Mouse (Mus musculus): ENCODE results near the gene Abtb1. TPM values are rescaled to one million over a fixed set of nuclear protein-coding genes. Genes with fewer than 3 reads are reported as not detected.

Gene Abtb1
- 32.0 and 32.3 TPM in 2 replicates for polyA plus RNA-seq (2015; fragmentation: Nextera tagmentation; extraction: Ambion mirVana)

- under 1% methylated on average over 58 of the region's 72 CpGs for WGBS
Measured at GRCm38 (mm10) chr6:88841781-88842689, at the start of gene Abtb1. Gene Abtb1, minus strand, starts transcription at chr6:88841984.

GRCm38 (mm10) chr6:88890832-88891231 lies 49.0 kb upstream of the Abtb1 start:
- peaks cover 99% of the 10 kb centered on the region for H3K36me3 ChIP-seq (ENCODE audit: poor library complexity, severe bottlenecking)
- ATAC-seq: no peak
- no peak overlapping the region for H3K27ac ChIP-seq
- H3K9me3 ChIP-seq (replicated peaks): no peaks in the 10 kb centered on the region
- no peak overlapping the region for H3K9ac ChIP-seq
- H3K27me3 ChIP-seq: no peaks in the 10 kb centered on the region
- H3K4me1 ChIP-seq: peaks cover 7% of the 10 kb centered on the region; the same call in 1 of the 2 replicates
- 85% methylated on average over 7 of the region's 7 CpGs for WGBS
- no peak overlapping the region for H3K4me3 ChIP-seq
- H3K4me2 ChIP-seq: no peak overlapping the region

More at GRCm38 (mm10) chr6:88841781-88842689, at the start of gene Abtb1:
- peak within 1 kb of the TSS; percentile 80 for H3K27ac ChIP-seq
- ATAC-seq: peak; percentile 94
- H3K9ac ChIP-seq: peak within 1 kb of the TSS; percentile 79
- no peaks in the 10 kb centered on the region for H3K9me3 ChIP-seq (replicated peaks)
- H3K36me3 ChIP-seq (ENCODE audit: poor library complexity, severe bottlenecking): peaks cover 65% of the 10 kb centered on the region
- peak within 1 kb of the TSS; percentile 70 for H3K4me3 ChIP-seq
- peaks cover 27% of the 10 kb centered on the region for H3K4me1 ChIP-seq
- H3K4me2 ChIP-seq: peak within 1 kb of the TSS; percentile 89
- no peaks in the 10 kb centered on the region for H3K27me3 ChIP-seq

GRCm38 (mm10) chr6:88889410-88890042 lies 47.7 kb upstream of the Abtb1 start:
- no peak overlapping the region for H3K4me2 ChIP-seq
- H3K36me3 ChIP-seq (ENCODE audit: poor library complexity, severe bottlenecking): peaks cover 99% of the 10 kb centered on the region
- no peaks in the 10 kb centered on the region for H3K9me3 ChIP-seq (replicated peaks)
- no peak overlapping the region for H3K9ac ChIP-seq
- no peak overlapping the region for H3K4me3 ChIP-seq
- no peaks in the 10 kb centered on the region for H3K4me1 ChIP-seq
- no peaks in the 10 kb centered on the region for H3K27me3 ChIP-seq
- no peak for ATAC-seq
- H3K27ac ChIP-seq: no peak overlapping the region
- WGBS: 90% methylated on average over 13 of the region's 13 CpGs

GRCm38 (mm10) chr6:88886417-88886967 lies 44.7 kb upstream of the Abtb1 start:
- no peak overlapping the region for H3K4me3 ChIP-seq
- H3K4me2 ChIP-seq: no peak overlapping the region
- H3K36me3 ChIP-seq (ENCODE audit: poor library complexity, severe bottlenecking): peaks cover 95% of the 10 kb centered on the region
- no peak overlapping the region for H3K9ac ChIP-seq
- H3K27ac ChIP-seq: no peak overlapping the region; the same call in 1 of the 2 replicates
- no peaks in the 10 kb centered on the region for H3K9me3 ChIP-seq (replicated peaks)
- 68% methylated on average over 2 of the region's 2 CpGs for WGBS
- peak; percentile 58; the same call in 1 of the 2 replicates for ATAC-seq
- no peaks in the 10 kb centered on the region for H3K27me3 ChIP-seq
- H3K4me1 ChIP-seq: peaks cover 9% of the 10 kb centered on the region

- no peak for ATAC-seq
- Histone ChIP-seq H3K4me2 (no peak overlapping the region), H3K9me3 (replicated peaks) (no peaks in the 10 kb centered on the region), H3K36me3 (ENCODE audit: poor library complexity, severe bottlenecking) (peaks cover 88% of the 10 kb centered on the region), H3K9ac (no peak overlapping the region), H3K27ac (peak overlapping the region; percentile 15; the same call in 1 of the 2 replicates), H3K27me3 (no peaks in the 10 kb centered on the region), H3K4me1 (peaks cover 14% of the 10 kb centered on the region), H3K4me3 (no peak overlapping the region)
- 87% methylated on average over 12 of the region's 12 CpGs for WGBS
Measured at GRCm38 (mm10) chr6:88885644-88886416, 44.0 kb upstream of the Abtb1 start.

- no peak for ATAC-seq
- H3K9me3 ChIP-seq (replicated peaks): no peaks in the 10 kb centered on the region
- H3K9ac ChIP-seq: no peak overlapping the region
- peaks cover 18% of the 10 kb centered on the region for H3K4me1 ChIP-seq
- no peak overlapping the region for H3K4me2 ChIP-seq
- peaks cover 77% of the 10 kb centered on the region for H3K36me3 ChIP-seq (ENCODE audit: poor library complexity, severe bottlenecking)
- no peaks in the 10 kb centered on the region for H3K27me3 ChIP-seq
- H3K27ac ChIP-seq: no peak overlapping the region
- H3K4me3 ChIP-seq: no peak overlapping the region
- 95% methylated on average over 17 of the region's 17 CpGs for WGBS
Measured at GRCm38 (mm10) chr6:88884690-88885089, 42.9 kb upstream of the Abtb1 start.

GRCm38 (mm10) chr6:88884195-88884594 lies 42.4 kb upstream of the Abtb1 start:
- H3K36me3 ChIP-seq (ENCODE audit: poor library complexity, severe bottlenecking): peaks cover 72% of the 10 kb centered on the region

GRCm38 (mm10) chr6:88881334-88881733 lies 39.5 kb upstream of the Abtb1 start:
- peak; percentile 68; the same call in 1 of the 2 replicates for ATAC-seq
- H3K36me3 ChIP-seq (ENCODE audit: poor library complexity, severe bottlenecking): peaks cover 43% of the 10 kb centered on the region
- peak overlapping the region; percentile 74 for H3K27ac ChIP-seq
- H3K9me3 ChIP-seq (replicated peaks): no peaks in the 10 kb centered on the region
- no peaks in the 10 kb centered on the region for H3K27me3 ChIP-seq
- H3K4me2 ChIP-seq: no peak overlapping the region
- H3K4me3 ChIP-seq: no peak overlapping the region
- H3K9ac ChIP-seq: no peak overlapping the region
- 44% methylated on average over 7 of the region's 7 CpGs for WGBS
- peaks cover 18% of the 10 kb centered on the region for H3K4me1 ChIP-seq

More at GRCm38 (mm10) chr6:88884195-88884594, 42.4 kb upstream of the Abtb1 start:
- Histone ChIP-seq H3K4me3 (no peak overlapping the region), H3K4me2 (no peak overlapping the region), H3K9ac (no peak overlapping the region), H3K27me3 (no peaks in the 10 kb centered on the region), H3K4me1 (peaks cover 18% of the 10 kb centered on the region), H3K9me3 (replicated peaks) (no peaks in the 10 kb centered on the region), H3K27ac (no peak overlapping the region)
- ATAC-seq: no peak
- 95% methylated on average over 10 of the region's 10 CpGs for WGBS

GRCm38 (mm10) chr6:88879471-88879870 lies 37.7 kb upstream of the Abtb1 start:
- Histone ChIP-seq H3K4me2 (no peak overlapping the region), H3K36me3 (ENCODE audit: poor library complexity, severe bottlenecking) (peaks cover 25% of the 10 kb centered on the region), H3K27ac (no peak overlapping the region), H3K4me1 (peaks cover 18% of the 10 kb centered on the region), H3K27me3 (no peaks in the 10 kb centered on the region; the same call in 1 of the 2 replicates), H3K4me3 (no peak overlapping the region), H3K9me3 (replicated peaks) (no peaks in the 10 kb centered on the region), H3K9ac (no peak overlapping the region)
- no peak for ATAC-seq
- WGBS: 66% methylated on average over 4 of the region's 4 CpGs

GRCm38 (mm10) chr6:88874868-88875508 lies 33.2 kb upstream of the Abtb1 start, which contains the start of gene Podxl2:
Gene Podxl2, minus strand, starts transcription at chr6:88875044.
- WGBS: 5% methylated on average over 46 of the region's 63 CpGs
- peak; percentile 79 for ATAC-seq
- H3K9ac ChIP-seq: peak within 1 kb of the TSS; percentile 98
- peak within 1 kb of the TSS; percentile 84 for H3K4me2 ChIP-seq
- H3K27me3 ChIP-seq: no peaks in the 10 kb centered on the region; the same call in 1 of the 2 replicates
- no peaks in the 10 kb centered on the region for H3K9me3 ChIP-seq (replicated peaks)
- peak within 1 kb of the TSS; percentile 94 for H3K4me3 ChIP-seq
- H3K4me1 ChIP-seq: peaks cover 38% of the 10 kb centered on the region
- no peaks in the 10 kb centered on the region for H3K36me3 ChIP-seq (ENCODE audit: poor library complexity, severe bottlenecking)
- peak within 1 kb of the TSS; percentile 94 for H3K27ac ChIP-seq
